Mouse (Mus musculus): ENCODE data around the gene Gm3336. TPM values are rescaled to one million over a fixed set of nuclear protein-coding genes. Genes with fewer than 3 reads are reported as not detected.

The Gm3336 gene
- total and polyA plus RNA-seq, 3 experiments, result 0.25 to 0.49 TPM; not detected in 1

- TF ChIP-seq BHLHE40 (IDR thresholded peaks at IDR 0.05; ENCODE audit: low read depth, low read length), result peak; percentile 70
- TF ChIP-seq TCF12 (IDR thresholded peaks at IDR 0.05; ENCODE audit: low read depth, low read length), result peak; percentile 45; the same call in 1 of the 2 replicates
- TF ChIP-seq ELF1 (IDR thresholded peaks at IDR 0.05; ENCODE audit: low read depth, low read length), result no peak
- TF ChIP-seq ZKSCAN1 (IDR thresholded peaks at IDR 0.05; ENCODE audit: borderline replicate concordance, low read depth, low read length), result peak; percentile 17; the same call in 1 of the 2 replicates
- TF ChIP-seq MEF2A (IDR thresholded peaks at IDR 0.05; ENCODE audit: borderline replicate concordance, low read depth, low read length), result no peak
- TF ChIP-seq RAD21 (IDR thresholded peaks at IDR 0.05; ENCODE audit: low read depth, low read length), result no peak
- TF ChIP-seq CHD2 (IDR thresholded peaks at IDR 0.05; ENCODE audit: low read length), result no peak
- no peak; the same call in 1 of the 2 replicates for TF ChIP-seq IRF4 (IDR thresholded peaks at IDR 0.05; ENCODE audit: low read depth, low read length)
Observed at GRCm38 (mm10) chr8:70697366-70698250, 20.7 kb upstream of the Gm3336 start (continued).

DNA sequence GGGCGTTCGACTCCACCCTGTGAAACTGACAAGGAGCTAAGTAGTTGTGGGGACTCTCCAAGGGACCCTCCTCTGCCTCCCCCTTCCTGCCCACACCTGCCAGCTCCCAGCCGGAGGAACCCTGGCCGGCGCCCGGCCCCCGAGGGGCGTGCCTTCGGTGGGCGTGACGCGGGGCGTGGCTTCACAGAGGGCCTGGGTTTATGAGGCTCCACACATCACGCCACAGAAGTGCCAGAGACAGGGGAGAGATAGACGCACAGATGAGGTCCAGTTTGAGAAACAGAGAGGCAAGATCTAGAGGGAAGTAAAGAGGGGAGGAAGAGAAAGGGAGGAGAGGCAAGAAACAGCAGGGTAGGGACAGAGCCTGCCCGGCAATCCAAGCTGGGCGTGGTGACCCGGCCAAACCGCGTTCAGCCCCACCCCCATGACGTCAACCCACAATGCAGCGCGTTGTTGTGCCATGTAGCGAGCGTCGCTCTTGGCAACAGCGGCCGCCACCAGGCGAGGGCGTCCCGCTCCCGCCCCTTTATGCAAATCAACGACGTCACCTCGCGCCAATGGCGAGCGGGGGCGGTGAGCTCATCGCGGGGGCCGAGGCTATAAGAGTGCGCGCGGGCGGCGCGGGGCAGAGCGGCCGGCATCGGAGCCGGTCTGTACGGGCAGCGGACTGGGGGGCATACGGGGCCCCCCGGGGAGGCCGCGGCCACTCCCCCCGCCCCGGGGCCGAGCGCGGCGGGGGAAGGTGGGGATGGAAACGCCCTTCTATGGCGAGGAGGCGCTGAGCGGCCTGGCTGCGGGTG is 19.8 kb upstream of the Gm3336 start, which contains the start of gene Jund:
Gene Jund (plus strand): TSS at position 640 of the 800 bp plus-strand sequence.
- Histone ChIP-seq H3K4me1 (ENCODE audit: control insufficient read depth in 1 of 2, insufficient read depth in 2 of 2) (peaks cover 17 to 60% of the 10 kb centered on the region in 2 experiments), H3K36me3 (replicated peaks in 1 of 2; ENCODE audit: control insufficient read depth in 1 of 2, insufficient read depth in 1 of 2, low read length in 1 of 2) (peaks cover 0 to 26% of the 10 kb centered on the region in 2 experiments), H3K9me3 (replicated peaks; ENCODE audit: low read length) (no peaks in the 10 kb centered on the region), H3K27me3 (replicated peaks) (no peaks in the 10 kb centered on the region), H3K4me2 (ENCODE audit: insufficient read depth, low read depth, poor library complexity, severe bottlenecking) (peak within 1 kb of the TSS; percentile 79), H3K4me3 (replicated peaks in 1 of 3; ENCODE audit: low read depth in 2 of 3, low read length in 2 of 3, poor library complexity in 1 of 3) (peak within 1 kb of the TSS; percentile 80 to 99 (median 82)), H3K9ac (ENCODE audit: insufficient read depth, low read depth) (peak within 1 kb of the TSS; percentile 99), H3K27ac (ENCODE audit: insufficient read depth, low read depth) (peak within 1 kb of the TSS; percentile 99), H3K79me2 (replicated peaks; ENCODE audit: control insufficient read depth, extremely low read depth, insufficient read depth, poor library complexity, severe bottlenecking) (peaks cover 23% of the 10 kb centered on the region)
- in situ Hi-C loops (cut with MboI; ENCODE audit: low pct_ligation_motif_present, low pct_unique_long_range_greater_than_20kb, low sequenced_read_pairs) (no loop called here), dilution Hi-C loops (cut with MboI; ENCODE audit: extremely low pct_ligation_motif_present, extremely low pct_unique_long_range_greater_than_20kb, low sequenced_read_pairs) (no loop called here)
- DNase-seq (ENCODE audit: extremely low read depth), result peak; percentile 97
- TF ChIP-seq JUN (IDR thresholded peaks at IDR 0.05; ENCODE audit: insufficient read depth, low read depth, low read length) (peak; percentile 95), CHD1 (IDR thresholded peaks at IDR 0.05; ENCODE audit: low read depth, low read length) (no peak; the same call in 1 of the 2 replicates), NRF1 (IDR thresholded peaks at IDR 0.05; ENCODE audit: low read depth, low read length) (peak; percentile 50), CTCF (conservative IDR thresholded peaks at IDR 0.05 in 1 of 2, IDR thresholded peaks at IDR 0.05 in 1 of 2; ENCODE audit: low read depth in 2 of 2, low read length in 2 of 2) (no peak), RAD21 (IDR thresholded peaks at IDR 0.05; ENCODE audit: low read depth, low read length) (no peak), USF2 (conservative IDR thresholded peaks at IDR 0.05; ENCODE audit: low read depth, low read length) (no peak), MAZ (IDR thresholded peaks at IDR 0.05; ENCODE audit: low read depth, low read length) (peak; percentile 61), ETS1 (conservative IDR thresholded peaks at IDR 0.05; ENCODE audit: low read depth, low read length) (peak; percentile 42), ZC3H11A (IDR thresholded peaks at IDR 0.05; ENCODE audit: low read depth, low read length) (no peak), SMC3 (IDR thresholded peaks at IDR 0.05; ENCODE audit: low read depth, low read length) (no peak), TCF12 (IDR thresholded peaks at IDR 0.05; ENCODE audit: low read depth, low read length) (peak; percentile 96), E2F4 (IDR thresholded peaks at IDR 0.05; ENCODE audit: insufficient replicate concordance, low read depth, low read length) (no peak), CHD2 (IDR thresholded peaks at IDR 0.05; ENCODE audit: low read length) (peak; percentile 63; the same call in 1 of the 2 replicates), GABPA (IDR thresholded peaks at IDR 0.05; ENCODE audit: insufficient replicate concordance, low read depth, low read length) (no peak), EP300 (IDR thresholded peaks at IDR 0.05; ENCODE audit: low read length) (no peak), ZKSCAN1 (IDR thresholded peaks at IDR 0.05; ENCODE audit: borderline replicate concordance, low read depth, low read length) (no peak), NELFE (IDR thresholded peaks at IDR 0.05; ENCODE audit: low read depth, low read length) (peak; percentile 99), HCFC1 (IDR thresholded peaks at IDR 0.05; ENCODE audit: low read depth, low read length) (peak; percentile 61), JUND (conservative IDR thresholded peaks at IDR 0.05; ENCODE audit: low read depth, low read length) (peak; percentile 76; the same call in 1 of the 2 replicates), KAT2A (IDR thresholded peaks at IDR 0.05; ENCODE audit: insufficient replicate concordance, low read length) (0 out of 2 replicates have a peak, but pooled peaks have one; percentile 34), MAX (IDR thresholded peaks at IDR 0.05; ENCODE audit: low read length) (peak; percentile 59), MAFK (IDR thresholded peaks at IDR 0.05; ENCODE audit: insufficient replicate concordance, low read length) (no peak), POLR2AphosphoS2 (IDR thresholded peaks at IDR 0.05; ENCODE audit: low read depth, low read length) (peak; percentile 94), SIN3A (IDR thresholded peaks at IDR 0.05; ENCODE audit: low read length) (peak; percentile 62; the same call in 1 of the 2 replicates), UBTF (IDR thresholded peaks at IDR 0.05; ENCODE audit: low read depth, low read length) (no peak), PAX5 (IDR thresholded peaks at IDR 0.05; ENCODE audit: low read length) (no peak), IRF4 (IDR thresholded peaks at IDR 0.05; ENCODE audit: low read depth, low read length) (peak; percentile 55; the same call in 1 of the 2 replicates), MXI1 (IDR thresholded peaks at IDR 0.05; ENCODE audit: low read depth, low read length) (peak; percentile 94), ELF1 (IDR thresholded peaks at IDR 0.05; ENCODE audit: low read depth, low read length) (peak; percentile 32)

Data from CH12.LX (cell line).